Mouse (Mus musculus): ENCODE data around the gene Tsku.

Gene Tsku

GRCm38 (mm10) chr7:98361063-98361652, at the start of gene Tsku:
Tsku (minus strand) TSS chr7:98361328.
- DNase-seq (ENCODE audit: low spot score in 2 of 2): peak; percentile 90 to 92

- no peak for DNase-seq (ENCODE audit: low spot score in 2 of 2)
Measured at GRCm38 (mm10) chr7:98407615-98408014, 46.5 kb upstream of the Tsku start.

DNA sequence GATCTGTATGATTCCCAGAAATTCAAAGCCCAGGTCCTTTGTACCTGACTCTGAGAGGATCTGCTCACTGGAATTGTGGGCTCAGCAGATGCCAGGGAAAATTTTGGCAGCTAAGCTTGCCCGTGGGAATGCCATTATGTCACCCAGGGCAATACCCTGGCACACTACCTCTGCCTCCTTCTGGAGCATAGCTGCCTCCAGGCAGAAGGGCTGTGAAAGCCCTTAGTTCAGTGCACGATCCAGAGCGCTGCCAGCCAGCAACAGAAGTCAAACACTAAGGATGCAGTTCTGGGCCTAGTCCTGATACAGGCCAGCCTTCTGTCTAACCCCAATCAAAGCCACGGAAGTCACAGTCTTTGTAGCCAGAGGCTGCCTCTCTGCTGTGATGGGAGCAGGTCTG, 42.9 kb upstream of the Tsku start:
- DNase-seq (ENCODE audit: low spot score in 2 of 2): no peak

DNA sequence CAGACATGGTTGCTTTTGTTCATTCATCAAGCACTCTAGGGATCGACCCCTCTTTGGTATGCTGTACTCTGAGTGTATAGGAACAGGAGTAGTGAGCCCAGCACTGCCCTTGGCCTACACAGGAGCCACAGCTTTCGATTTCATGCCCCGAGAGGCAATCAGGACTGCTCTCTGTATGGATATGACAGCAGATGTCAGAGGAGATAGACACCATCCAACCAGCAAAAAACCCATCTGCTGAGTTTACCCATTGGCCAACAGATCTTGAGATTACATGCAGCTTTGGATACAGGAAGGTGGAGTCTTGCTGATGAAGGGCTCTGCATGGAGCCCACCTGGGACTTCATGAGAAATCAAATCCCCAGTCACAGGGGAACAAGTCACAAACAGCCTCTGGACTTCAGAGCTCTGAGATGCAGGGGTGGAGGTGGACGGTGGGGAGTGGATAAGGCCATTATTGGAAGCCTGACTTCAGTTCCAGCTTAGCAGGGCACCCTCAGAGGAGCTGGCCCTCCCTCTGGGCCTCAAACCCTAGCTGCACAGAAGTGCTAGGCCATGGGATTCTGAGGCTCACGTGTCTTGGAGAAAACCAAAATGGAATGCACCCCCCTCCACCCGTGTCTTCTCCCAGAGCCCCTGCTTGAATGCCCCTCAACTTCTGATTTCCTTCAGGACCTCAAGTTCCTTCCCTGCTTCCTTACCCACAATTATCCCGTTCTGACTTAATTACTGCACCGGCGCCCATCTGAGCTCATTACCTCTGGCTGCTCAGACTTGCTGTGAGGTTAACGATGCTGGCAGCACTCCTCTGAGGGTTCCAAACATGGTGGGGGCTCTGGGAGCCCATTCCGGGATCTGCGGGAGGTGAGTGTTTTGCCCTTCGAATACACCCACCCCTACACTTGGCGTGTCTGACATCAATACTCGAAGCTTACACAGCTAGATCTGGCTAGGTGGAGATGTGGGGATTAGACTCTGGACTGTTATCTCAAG, 41.8 kb upstream of the Tsku start:
- DNase-seq (ENCODE audit: low spot score in 2 of 2): no peak

DNA sequence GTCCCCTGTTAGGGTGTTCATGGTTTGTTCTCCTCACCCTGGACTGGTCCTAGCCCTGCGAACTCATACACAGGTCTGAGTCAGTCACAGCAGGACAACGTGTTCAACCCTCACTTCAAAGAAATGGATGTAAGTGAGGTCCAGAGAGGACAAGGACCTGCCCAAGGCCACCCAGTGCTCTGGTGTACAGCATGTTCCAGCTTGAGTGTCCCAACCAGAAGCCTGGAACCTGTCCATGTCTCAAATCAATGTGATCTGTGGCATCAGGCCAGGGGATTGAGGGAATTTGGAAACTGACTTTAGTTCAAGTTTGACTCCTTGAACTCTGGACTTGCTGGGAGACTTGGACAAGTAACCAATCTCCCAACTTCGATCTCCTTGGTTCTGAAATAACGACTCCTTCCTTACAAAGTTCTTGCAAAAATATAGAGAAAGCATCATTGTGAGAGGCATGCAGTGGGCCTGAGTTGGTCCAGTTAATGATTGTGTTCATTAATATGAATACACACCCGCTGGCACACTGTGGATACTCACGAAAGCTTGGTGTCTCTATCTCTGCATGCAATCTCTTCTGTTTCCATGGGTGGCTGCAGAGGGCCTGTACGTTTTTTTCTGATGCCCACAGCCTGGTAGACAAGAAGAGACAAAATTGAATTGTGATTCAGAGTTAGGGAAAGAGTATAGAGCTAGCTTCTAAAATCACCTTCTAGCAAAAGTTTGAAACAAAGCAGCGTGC, 31.5 kb upstream of the Tsku start:
- peak in 1 of 2 experiments; percentile 55 for DNase-seq (ENCODE audit: low spot score in 2 of 2)

DNA sequence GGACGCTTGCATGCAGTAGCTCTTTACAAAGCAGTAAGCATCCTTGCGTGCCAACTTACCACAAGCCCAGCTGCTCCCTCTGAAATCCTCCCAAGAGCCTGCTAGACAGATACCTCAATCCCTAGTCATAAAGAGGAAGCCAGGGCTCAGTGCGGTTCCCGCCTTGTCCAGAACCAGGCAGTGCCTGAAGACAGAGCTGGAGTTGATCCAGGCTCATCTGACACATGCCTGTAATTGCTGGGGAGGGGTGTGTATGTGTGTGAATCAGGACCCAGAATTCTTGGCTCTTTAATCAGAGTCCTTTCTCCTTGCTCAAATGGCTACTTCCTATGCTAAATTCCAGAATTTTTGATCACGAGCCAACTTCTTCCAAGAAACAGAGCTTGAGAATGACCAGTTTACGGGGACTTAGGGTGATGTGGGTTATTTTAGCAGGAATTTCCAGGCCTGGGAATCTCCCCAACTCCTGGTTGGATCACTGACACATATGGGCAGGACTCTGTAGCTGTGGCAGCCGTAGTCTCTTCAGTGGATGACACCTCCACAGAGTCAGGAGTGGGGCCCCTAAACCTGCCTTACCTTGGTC, 30.3 kb upstream of the Tsku start:
- no peak for DNase-seq (ENCODE audit: low spot score in 2 of 2)

GRCm38 (mm10) chr7:98390486-98390885, 29.4 kb upstream of the Tsku start:
- no peak for DNase-seq (ENCODE audit: low spot score in 2 of 2)

- DNase-seq (ENCODE audit: low spot score in 2 of 2): no peak
Measured at GRCm38 (mm10) chr7:98389656-98390055, 28.5 kb upstream of the Tsku start.

DNA sequence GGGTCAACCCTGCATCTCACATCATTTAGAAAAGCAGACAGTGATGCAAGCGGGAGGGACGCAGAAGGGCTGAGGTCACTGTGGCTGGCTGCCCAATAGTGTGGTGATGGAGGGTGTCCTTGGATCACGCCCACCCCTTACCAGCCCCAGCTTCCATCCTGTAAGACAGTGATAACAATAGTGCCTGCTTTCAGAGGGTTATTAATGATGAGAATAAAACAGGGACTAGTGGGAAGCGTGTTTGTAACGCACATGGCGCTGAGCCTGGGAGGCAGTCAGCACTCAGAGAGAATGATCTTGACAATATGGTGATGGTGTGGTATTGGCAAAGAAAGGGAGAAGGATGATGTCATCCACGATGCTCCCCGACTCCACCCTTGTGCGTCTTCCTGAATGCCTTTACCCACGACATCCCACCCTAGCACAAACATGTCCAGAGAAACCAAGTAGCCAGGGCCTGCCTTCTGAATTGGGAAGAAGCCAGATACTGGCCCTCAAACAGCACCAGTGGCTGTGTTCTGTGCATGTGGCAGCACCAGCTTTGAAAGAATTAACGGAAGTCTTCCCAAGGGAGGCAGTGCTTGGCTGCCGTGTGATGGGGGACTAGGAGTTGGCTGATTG, 27.9 kb upstream of the Tsku start:
- no peak for DNase-seq (ENCODE audit: low spot score in 2 of 2)

DNA sequence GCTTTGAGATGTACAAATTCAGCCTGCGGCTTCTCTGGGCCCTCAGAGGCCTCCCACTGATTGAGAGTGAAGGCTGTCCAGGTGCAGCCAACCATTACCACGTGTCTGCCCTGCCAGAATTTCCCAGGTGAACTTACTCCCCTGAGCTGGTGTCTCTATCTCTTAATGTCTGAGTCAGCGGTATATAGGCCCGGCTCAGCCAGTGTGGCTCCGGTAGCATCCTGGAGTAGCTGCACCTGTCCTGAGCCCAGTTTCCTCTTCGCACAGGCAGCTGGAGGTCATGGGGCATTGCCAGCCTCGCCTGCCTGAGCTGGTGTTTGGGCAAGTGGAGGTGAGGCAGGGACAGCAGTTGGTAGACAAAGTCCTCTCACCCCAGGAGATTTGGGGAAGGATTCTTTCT, 26.1 kb upstream of the Tsku start:
- DNase-seq (ENCODE audit: low spot score in 2 of 2): no peak

GRCm38 (mm10) chr7:98385168-98385567, 24.0 kb upstream of the Tsku start:
- peak; percentile 75 to 88 for DNase-seq (ENCODE audit: low spot score in 2 of 2)

DNA sequence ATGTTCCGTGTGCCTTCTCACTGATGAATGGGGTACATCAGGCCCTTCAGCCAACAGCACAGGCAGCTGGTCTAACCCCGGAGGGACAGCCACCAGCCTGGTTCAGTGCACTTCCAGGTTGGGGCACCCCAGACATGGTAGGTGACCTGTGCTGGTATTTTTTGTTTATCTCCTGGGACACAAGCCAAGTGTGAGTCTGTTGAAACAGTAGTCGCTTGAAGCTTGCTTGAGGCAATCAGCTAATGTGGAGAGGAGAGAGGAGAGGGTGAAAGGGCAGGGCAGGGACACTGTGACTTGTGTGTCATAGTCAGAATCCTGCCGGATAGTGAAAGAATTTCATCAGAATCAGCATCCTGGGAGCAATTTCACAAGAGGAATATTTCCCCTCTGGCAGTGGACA, 22.2 kb upstream of the Tsku start:
- DNase-seq (ENCODE audit: low spot score in 2 of 2): peak in 1 of 2 experiments; percentile 63

DNA sequence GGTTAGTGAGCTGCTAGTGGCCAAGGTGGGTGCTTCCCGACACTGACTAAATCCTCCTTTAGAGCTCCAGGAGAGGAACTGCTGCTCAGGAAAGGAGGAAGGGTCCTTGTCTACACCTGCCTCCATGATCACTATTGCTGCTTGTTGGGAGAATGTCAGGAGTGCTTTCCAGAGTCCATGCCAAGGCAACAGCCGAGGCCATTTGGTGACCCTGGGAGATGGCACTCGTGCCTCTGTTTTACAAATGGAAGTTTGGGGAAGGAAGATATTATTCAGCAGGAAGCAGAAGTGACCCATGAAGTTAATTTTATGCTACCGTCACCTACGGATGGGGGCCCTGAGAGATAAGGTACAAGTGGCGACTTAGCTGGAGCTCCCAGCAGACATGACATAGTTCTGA, 21.7 kb upstream of the Tsku start:
- DNase-seq (ENCODE audit: low spot score in 2 of 2): no peak

DNA sequence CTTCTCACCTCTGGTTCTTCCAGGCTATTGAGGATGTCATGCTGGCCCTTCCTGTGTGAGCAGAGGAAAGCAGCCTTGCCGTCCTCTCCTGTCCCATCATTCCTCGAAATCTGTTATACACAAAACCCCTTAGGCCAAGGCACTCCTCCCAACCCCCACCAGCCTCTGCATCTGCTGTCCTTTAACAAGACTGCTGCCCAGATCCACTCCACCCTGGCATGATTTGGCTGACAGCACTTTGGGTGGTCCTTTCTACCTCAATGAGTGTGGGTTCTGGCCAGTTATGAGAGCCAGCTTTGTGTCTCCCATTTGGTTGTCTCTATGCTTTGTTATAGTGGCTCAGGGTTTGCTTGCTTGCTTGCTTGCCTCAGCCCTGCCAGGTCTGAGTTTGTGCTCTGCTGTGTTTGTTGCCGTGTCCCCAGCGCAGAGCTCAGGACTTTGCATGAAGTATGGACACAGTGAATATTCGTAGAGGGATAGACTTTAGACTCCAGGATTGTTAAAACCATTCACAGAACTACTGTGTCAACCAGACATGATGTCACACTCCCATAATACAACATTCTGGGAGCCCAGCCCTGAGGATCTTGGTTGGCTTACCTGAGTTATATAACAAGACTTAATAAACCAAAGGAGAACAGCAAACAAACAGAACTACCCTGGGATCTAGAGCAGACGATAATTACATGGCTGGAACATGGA, 19.2 kb upstream of the Tsku start:
- DNase-seq (ENCODE audit: low spot score in 2 of 2): no peak

GRCm38 (mm10) chr7:98379232-98379631, 18.1 kb upstream of the Tsku start:
- no peak for DNase-seq (ENCODE audit: low spot score in 2 of 2)

GRCm38 (mm10) chr7:98377257-98377656, 16.1 kb upstream of the Tsku start:
- DNase-seq (ENCODE audit: low spot score in 2 of 2): no peak

DNA sequence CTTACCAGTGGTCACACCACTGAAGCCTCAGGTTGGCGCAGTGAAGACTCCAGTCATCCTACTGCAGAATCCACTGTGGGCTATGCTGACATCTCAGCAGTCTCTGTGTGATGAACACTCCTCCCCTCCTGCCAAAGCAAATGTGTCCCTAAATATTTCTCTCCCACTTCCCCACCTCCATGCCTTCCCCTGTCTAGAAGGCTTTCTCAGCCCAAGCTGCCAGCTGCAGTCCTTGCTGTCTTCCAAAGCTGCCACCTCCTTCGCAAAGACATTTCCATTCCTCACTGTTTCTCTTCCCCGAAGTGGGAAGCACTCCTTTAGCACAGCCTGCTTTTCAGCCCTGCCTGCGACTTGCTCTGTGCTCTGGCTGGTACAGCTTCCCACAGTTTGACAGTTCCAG, 10.0 kb upstream of the Tsku start:
- no peak for DNase-seq (ENCODE audit: low spot score in 2 of 2)

DNA sequence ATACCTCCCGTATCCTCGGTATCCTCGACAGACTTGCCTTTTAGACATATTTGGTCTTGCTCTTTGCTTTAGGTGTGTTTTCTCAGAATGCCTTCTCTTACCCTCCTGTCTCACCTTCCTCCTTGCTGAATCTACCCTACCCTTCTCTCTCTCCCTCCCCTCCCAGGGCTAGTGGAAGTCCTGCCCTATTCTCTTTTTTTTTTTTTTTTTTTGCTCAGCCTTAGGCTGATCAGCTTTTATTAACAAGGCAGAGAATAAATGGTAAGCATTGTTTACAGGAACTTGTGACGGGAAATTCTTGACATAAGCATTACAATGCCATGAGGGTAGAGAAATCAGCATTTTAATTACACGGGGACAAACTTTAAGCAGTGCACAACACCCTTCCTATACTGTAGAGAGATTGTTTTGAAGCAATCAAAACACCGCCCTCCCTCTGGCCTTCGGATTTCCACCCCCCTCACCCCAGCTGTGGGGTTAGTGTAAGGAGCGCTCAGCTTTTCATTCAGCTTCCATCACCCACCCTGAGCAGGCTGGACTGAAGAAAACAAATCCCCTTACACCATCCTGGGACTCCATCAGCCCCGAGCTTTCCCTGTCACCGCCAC, 8.7 kb upstream of the Tsku start:
- no peak for DNase-seq (ENCODE audit: low spot score in 2 of 2)

DNA sequence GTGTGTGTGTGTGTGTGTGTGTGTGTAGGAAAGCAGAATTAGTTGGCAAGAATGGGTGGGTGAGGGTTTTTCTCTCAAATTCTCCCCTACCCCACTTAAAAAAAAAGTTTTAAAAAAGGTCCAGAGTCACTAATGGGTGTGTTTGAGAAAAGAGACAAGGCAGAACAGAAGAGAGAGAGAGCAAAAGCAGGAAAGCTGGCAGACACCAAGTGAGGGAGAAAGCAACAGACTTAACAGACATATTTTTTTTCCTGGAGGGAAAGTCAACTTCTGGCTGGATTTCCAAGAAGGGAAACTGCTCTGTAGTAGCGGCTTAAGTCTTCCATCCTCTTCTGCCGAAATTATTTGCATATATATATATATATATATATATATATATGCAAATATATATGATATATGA, 534 bp upstream of the Tsku start:
- DNase-seq (ENCODE audit: low spot score in 2 of 2): no peak

GRCm38 (mm10) chr7:98360621-98360990, 522 bp downstream of the Tsku start:
- DNase-seq (ENCODE audit: low spot score in 2 of 2): no peak

All from urinary bladder, postnatal 36 days (tissue).